Mouse (Mus musculus) neural tube, embryonic 15.5 days (tissue): ENCODE measurements at regions not wholly inside any gene's neighbourhood (a gene's known extent, or its start where the extent isn't known, plus 50 kb on each side); places are given as distances from the start of the nearest gene placed in this dataset.
"Not testable (repeated sequence)": the region's sequence is repeated elsewhere in the genome, so short reads cannot be mapped to it uniquely, and the experiment has no call there.

Source experiments
- ATAC-seq: fragments of 200-750 bp; cut with Nextera tagmentation; 2 replicates; pipeline ENCODE4 v1.8.0; 2017; ENCODE audit warnings: mild to moderate bottlenecking, moderate TSS enrichment, moderate library complexity; ENCODE audit not compliant: low FRiP score
- H3K27ac ChIP-seq: fragments of 300-500 bp; sonication (generic); replicated peaks from 2 replicates; pipeline ENCODE4 v1.5.1; 2015; ENCODE audit warnings: mild to moderate bottlenecking, inconsistent platforms
- H3K27me3 ChIP-seq: fragments of 300-500 bp; sonication (generic); replicated peaks from 2 replicates; pipeline ENCODE4 v1.6.1; 2015; ENCODE audit warnings: inconsistent platforms
- H3K36me3 ChIP-seq: fragments of 300-500 bp; sonication (generic); 2 replicates; pipeline ENCODE4 v1.6.1; 2015; ENCODE audit warnings: inconsistent platforms
- H3K4me1 ChIP-seq: fragments of 300-500 bp; sonication (generic); 2 replicates; pipeline ENCODE4 v1.6.1; 2015; ENCODE audit warnings: inconsistent platforms
- H3K4me2 ChIP-seq: fragments of 300-500 bp; sonication (generic); 2 replicates; pipeline ENCODE4 v1.6.1; 2015; ENCODE audit warnings: inconsistent platforms, mild to moderate bottlenecking, moderate library complexity
- H3K4me3 ChIP-seq: fragments of 300-500 bp; sonication (generic); replicated peaks from 2 replicates; pipeline ENCODE4 v1.5.1; 2015; ENCODE audit warnings: mild to moderate bottlenecking, inconsistent platforms
- H3K9ac ChIP-seq: fragments of 300-500 bp; sonication (generic); replicated peaks from 2 replicates; pipeline ENCODE4 v1.6.1; 2015; ENCODE audit warnings: mild to moderate bottlenecking, inconsistent platforms
- H3K9me3 ChIP-seq: fragments of 300-500 bp; sonication (generic); replicated peaks from 2 replicates; pipeline ENCODE4 v1.6.1; 2016; ENCODE audit warnings: inconsistent platforms
- WGBS: fragments of 180-500 bp; shearing (Covaris S2); methylation state at CpG from one replicate; pipeline ENCODE4 v1.1.7; 2015; ENCODE audit warnings: mixed read lengths; 5-methylcytosine and 5-hydroxymethylcytosine counted together

- H3K4me1 ChIP-seq, H3K27ac ChIP-seq, H3K36me3 ChIP-seq, H3K9me3 ChIP-seq, H3K4me2 ChIP-seq, H3K4me3 ChIP-seq, ATAC-seq, H3K27me3 ChIP-seq, H3K9ac ChIP-seq: not testable (repeated sequence)
- 50% methylated on average over 2 of the region's 2 CpGs for WGBS
Observed at GRCm38 (mm10) chr6:3151901-3152300, 247.5 kb downstream of the Samd9l start.

GRCm38 (mm10) chr6:3137823-3138222 is 261.5 kb downstream of the Samd9l start:
- ATAC-seq, H3K9me3 ChIP-seq, H3K4me3 ChIP-seq, H3K27me3 ChIP-seq, H3K4me1 ChIP-seq, H3K4me2 ChIP-seq, H3K9ac ChIP-seq, H3K36me3 ChIP-seq, H3K27ac ChIP-seq: not testable (repeated sequence)
- WGBS: 71% methylated on average over 3 of the region's 3 CpGs

- ATAC-seq, H3K9ac ChIP-seq, H3K27ac ChIP-seq, H3K36me3 ChIP-seq, H3K4me3 ChIP-seq, H3K4me2 ChIP-seq, H3K27me3 ChIP-seq, H3K4me1 ChIP-seq, H3K9me3 ChIP-seq: not testable (repeated sequence)
- 89% methylated on average over 4 of the region's 4 CpGs for WGBS
Observed at GRCm38 (mm10) chr6:3133763-3134162, 265.6 kb downstream of the Samd9l start.

- 27% methylated on average over 1 of the region's 3 CpGs for whole genome bisulfite sequencing
- not testable (repeated sequence) for H3K9me3 ChIP-seq, ATAC-seq
Observed at GRCm38 (mm10) chr6:3116296-3116695, 283.1 kb downstream of the Samd9l start.

More at GRCm38 (mm10) chr6:3116296-3116695, 283.1 kb downstream of the Samd9l start:
- H3K4me2 ChIP-seq, H3K4me3 ChIP-seq, H3K36me3 ChIP-seq, H3K9ac ChIP-seq, H3K27me3 ChIP-seq, H3K4me1 ChIP-seq, H3K27ac ChIP-seq: not testable (repeated sequence)
